Mouse (Mus musculus): ENCODE data around the gene Pde2a. TPM values are rescaled to one million over a fixed set of nuclear protein-coding genes. Genes with fewer than 3 reads are reported as not detected.
A peak's percentile ranks its signal among the peaks of the same experiment; 100 is the strongest.

Gene Pde2a
- polyA plus RNA-seq, 1 experiment from 2014 or later: 9.2 TPM

DNA sequence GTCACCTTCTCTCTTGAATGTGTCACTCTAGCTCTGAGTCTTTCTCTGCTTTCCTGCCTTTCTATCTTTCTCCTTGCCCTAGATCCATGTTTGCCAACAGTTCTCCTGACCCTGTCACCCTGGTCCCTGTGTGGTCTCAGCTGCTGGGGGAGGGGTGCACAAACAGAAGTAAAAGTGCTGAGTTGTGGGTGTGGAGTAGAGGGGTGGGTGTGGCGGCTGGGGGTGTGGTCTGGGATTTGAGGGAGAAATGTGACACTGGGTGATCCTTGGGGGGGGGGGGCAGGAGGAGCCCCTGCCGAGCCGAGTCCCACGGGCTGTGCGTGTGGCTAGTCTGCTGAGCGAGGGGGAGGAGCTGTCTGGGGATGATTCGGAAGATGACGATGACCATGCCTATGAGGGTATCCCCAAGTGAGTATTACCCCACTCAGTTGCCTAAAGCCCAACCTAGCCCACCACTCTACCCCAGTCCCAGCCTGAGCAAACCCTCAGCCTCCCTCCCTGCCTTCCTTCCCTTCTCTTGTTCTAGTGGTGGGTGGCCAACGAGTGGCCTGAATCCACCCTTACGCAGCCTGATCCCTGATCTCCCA is 35.5 kb upstream of the Pde2a start:
- H3K4me3 ChIP-seq: no peak overlapping the region
- H3K36me3 ChIP-seq: peaks cover 19% of the 10 kb centered on the region; the same call in 1 of the 2 replicates
- no peaks in the 10 kb centered on the region for H3K9me3 ChIP-seq (replicated peaks)
- no peak for DNase-seq (ENCODE audit: low spot score)
- H3K4me1 ChIP-seq: peaks cover 21% of the 10 kb centered on the region
- 45% methylated on average over 10 of the region's 10 CpGs for WGBS
- H3K27me3 ChIP-seq (ENCODE audit: low read depth, poor library complexity, severe bottlenecking): no peaks in the 10 kb centered on the region
- H3K27ac ChIP-seq: peak overlapping the region; percentile 66

DNA sequence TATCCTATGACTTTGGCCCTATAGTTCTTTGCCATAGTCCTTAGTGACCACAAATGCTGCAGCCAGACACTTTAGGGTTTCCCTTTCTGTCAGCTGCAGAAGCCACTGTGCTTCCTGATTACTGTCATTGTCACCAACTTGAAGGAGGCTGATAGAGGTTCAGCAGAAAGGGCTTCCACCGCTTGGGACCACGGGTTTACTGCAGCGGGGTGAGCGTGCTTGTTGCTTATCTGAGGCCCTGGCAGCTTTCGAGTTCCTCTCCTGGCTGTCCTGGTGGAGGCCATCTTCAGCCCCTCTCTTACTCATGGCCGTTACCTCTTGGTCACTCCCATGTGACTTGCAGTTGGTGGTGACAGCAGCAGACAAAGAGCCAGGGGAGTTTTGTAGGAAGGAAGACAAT is 32.2 kb upstream of the Pde2a start:
- Histone ChIP-seq H3K4me1 (peaks cover 49% of the 10 kb centered on the region), H3K36me3 (peaks cover 19% of the 10 kb centered on the region; the same call in 1 of the 2 replicates), H3K9me3 (replicated peaks) (no peaks in the 10 kb centered on the region), H3K27me3 (ENCODE audit: low read depth, poor library complexity, severe bottlenecking) (no peaks in the 10 kb centered on the region), H3K4me3 (no peak overlapping the region), H3K27ac (no peak overlapping the region)
- WGBS: 93% methylated on average over 6 of the region's 6 CpGs
- DNase-seq (ENCODE audit: low spot score): no peak

DNA sequence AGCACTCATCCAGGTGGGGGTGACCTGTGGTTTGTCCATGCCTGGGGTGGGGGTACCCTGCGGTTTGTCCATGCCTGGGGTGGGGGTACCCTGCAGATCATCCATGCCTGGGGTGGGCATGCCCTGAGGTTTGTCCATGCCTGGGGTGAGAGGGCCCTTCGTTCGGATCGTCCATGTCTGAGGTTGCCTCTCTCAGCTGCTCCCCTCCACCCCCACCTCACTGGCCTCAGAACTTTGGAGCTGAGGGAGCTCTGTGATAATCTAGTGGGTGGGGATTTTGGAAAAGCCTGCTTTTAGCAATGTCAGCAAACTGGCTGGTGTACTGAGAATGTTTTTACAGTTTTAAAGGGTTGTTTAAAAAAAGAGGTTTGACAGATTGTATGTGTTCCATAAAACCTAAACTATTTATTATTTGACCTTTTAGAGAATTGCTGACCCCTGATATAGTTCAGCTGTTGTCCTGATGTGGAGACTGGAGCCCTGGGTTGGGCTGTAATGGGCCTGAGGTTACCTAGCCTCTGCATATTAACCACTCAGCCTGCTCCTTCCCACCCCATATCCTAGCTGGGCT is 29.5 kb upstream of the Pde2a start:
- DNase-seq (ENCODE audit: low spot score): no peak
- Histone ChIP-seq H3K4me3 (no peak overlapping the region), H3K4me1 (peaks cover 44% of the 10 kb centered on the region), H3K27ac (peak overlapping the region; percentile 85; the same call in 1 of the 2 replicates), H3K27me3 (ENCODE audit: low read depth, poor library complexity, severe bottlenecking) (no peaks in the 10 kb centered on the region), H3K36me3 (peaks cover 26% of the 10 kb centered on the region), H3K9me3 (replicated peaks) (no peaks in the 10 kb centered on the region)
- WGBS: 82% methylated on average over 4 of the region's 4 CpGs

DNA sequence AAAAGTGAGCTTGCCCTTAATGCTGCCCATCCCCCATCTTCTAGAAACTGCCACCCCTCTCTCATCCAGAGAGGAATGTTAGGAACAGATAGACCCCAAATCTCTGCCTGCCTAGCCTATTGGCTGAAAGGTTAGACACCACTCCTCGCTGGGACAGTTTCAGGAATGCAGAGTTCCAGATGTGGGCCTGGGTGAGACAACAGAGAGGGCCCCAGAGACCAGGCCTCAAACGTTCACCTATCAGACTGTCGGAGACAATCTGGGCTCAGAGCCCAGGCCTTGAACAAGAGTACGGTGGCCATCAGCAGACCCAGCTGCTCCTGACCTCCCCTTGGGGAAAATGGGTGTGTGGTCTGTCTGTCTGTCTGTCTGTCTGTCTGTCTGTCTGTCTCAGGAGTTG is 28.5 kb upstream of the Pde2a start:
- Histone ChIP-seq H3K4me1 (peaks cover 44% of the 10 kb centered on the region), H3K36me3 (peaks cover 32% of the 10 kb centered on the region)
- no peak for DNase-seq (ENCODE audit: low spot score)

DNA sequence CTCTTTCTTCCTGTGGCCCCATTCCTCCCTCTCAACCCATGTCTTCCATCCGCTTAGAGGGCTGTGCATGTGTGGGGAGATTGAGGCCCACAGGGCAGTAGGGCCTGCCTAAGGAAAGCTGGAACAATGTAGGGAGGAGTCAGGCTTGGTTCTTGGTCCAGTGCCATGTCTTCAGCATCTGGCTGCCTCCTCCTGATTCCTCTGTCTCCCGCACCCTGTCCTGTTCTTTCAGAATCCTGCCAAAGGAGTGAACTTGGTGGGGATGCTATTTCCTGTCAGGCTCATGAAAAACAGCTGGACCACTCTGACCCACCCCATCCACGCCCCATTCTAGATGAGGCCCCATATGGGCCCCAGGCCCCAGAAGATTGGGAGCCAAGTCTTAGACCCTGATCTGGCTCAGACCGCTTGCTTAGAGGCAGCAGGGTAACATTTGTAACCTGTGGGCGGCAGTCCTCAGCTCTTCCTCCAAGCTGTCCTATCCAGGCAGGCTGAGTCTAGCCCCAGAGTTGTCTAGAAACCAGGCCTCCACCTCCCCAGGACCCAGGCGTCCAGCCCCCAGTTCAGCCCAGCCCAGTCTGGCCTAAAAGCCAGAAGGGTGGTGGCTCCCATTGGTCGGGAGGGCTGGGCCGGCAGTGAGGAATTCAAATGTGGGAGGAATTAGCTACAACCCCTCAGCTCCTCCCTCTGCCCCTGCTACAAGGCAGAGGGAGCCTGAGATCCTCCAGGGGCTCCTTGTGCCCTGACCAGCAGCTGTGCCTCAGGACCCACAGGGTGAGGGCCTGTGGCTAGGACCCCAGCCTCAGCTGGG is 27.6 kb upstream of the Pde2a start:
- H3K36me3 ChIP-seq: peaks cover 37% of the 10 kb centered on the region
- H3K27me3 ChIP-seq (ENCODE audit: low read depth, poor library complexity, severe bottlenecking): no peaks in the 10 kb centered on the region
- H3K27ac ChIP-seq: peak overlapping the region; percentile 85
- 34% methylated on average over 8 of the region's 8 CpGs for WGBS
- H3K4me1 ChIP-seq: peaks cover 44% of the 10 kb centered on the region
- DNase-seq (ENCODE audit: low spot score): peak; percentile 62
- peak overlapping the region; percentile 18 for H3K4me3 ChIP-seq
- H3K9me3 ChIP-seq (replicated peaks): no peaks in the 10 kb centered on the region

More for the DNA sequence above, 28.5 kb upstream of the Pde2a start:
- Histone ChIP-seq H3K27ac (peak overlapping the region; percentile 85), H3K9me3 (replicated peaks) (no peaks in the 10 kb centered on the region), H3K4me3 (no peak overlapping the region), H3K27me3 (ENCODE audit: low read depth, poor library complexity, severe bottlenecking) (no peaks in the 10 kb centered on the region)
- 52% methylated on average over 4 of the region's 4 CpGs for WGBS

DNA sequence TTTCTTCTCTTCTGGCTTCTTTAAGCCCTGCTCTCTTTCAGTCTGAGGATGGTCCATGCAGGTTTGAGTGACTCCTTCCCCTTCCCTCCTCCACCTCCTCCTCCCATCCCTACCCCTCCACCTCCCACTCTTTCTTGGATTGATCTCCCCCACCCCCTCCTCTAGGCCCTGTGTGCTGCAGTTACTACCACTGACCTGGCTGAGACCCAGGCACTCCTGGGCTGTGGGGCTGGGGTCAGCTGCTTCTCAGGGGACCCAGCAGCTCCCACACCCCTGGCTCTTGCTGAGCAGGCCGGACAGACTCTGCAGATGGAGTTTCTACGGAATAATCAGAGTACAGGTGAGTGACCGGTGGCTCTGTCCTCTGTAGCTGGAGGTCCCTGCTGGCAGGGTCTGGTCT is 26.9 kb upstream of the Pde2a start:
- 57% methylated on average over 3 of the region's 3 CpGs for WGBS
- H3K4me1 ChIP-seq: peaks cover 44% of the 10 kb centered on the region
- H3K27me3 ChIP-seq (ENCODE audit: low read depth, poor library complexity, severe bottlenecking): no peaks in the 10 kb centered on the region
- H3K36me3 ChIP-seq: peaks cover 38% of the 10 kb centered on the region
- H3K4me3 ChIP-seq: peak overlapping the region; percentile 18
- no peaks in the 10 kb centered on the region for H3K9me3 ChIP-seq (replicated peaks)
- H3K27ac ChIP-seq: peak overlapping the region; percentile 85
- DNase-seq (ENCODE audit: low spot score): no peak

DNA sequence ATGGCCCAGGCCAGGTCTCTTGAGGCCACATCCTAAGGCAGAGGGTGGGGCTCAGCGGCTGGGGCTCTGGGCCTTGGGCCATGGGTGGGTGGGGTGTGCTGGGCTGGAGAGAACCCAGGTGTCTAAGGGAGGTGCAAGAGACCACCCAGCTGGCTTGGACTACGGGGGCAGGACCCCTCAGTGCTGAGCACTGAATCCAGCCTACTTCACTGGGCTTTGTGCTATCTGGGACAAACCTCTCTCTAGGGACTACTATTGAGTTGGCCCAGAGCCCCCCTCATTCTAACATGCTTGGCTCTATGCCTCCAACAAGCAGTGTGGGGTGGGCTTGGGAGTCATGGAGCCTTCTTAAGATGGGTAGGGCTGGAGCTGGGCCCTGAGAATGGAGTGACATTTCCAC is 26.0 kb upstream of the Pde2a start:
- H3K27ac ChIP-seq: peak overlapping the region; percentile 85; the same call in 1 of the 2 replicates
- no peak for DNase-seq (ENCODE audit: low spot score)
- 86% methylated on average over 2 of the region's 2 CpGs for WGBS
- H3K36me3 ChIP-seq: peaks cover 39% of the 10 kb centered on the region
- H3K27me3 ChIP-seq (ENCODE audit: low read depth, poor library complexity, severe bottlenecking): no peaks in the 10 kb centered on the region
- H3K4me3 ChIP-seq: peak overlapping the region; percentile 18; the same call in 1 of the 2 replicates
- H3K4me1 ChIP-seq: peaks cover 44% of the 10 kb centered on the region
- H3K9me3 ChIP-seq (replicated peaks): no peaks in the 10 kb centered on the region

DNA sequence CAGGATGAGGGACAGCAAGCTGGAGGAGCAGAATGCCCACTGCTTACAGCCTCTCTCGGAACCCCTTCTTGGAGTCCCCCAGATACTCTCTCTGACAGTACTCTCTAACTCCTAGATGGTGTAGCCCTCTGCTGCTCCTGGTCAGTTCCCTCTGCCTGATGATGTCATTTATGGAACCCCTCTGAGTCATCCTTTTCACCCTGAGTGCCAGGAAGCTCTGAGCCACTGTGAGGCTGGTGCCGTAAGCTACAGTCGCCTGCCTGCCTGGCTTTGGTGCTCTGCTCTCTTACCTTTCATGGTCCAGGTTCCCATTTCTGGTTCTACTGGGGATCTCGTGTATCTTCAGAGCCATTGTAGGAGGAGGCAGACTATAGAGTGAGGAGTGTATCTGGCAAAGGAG is 24.3 kb upstream of the Pde2a start:
- DNase-seq (ENCODE audit: low spot score): no peak
- Histone ChIP-seq H3K9me3 (replicated peaks) (no peaks in the 10 kb centered on the region), H3K36me3 (peaks cover 54% of the 10 kb centered on the region)

DNA sequence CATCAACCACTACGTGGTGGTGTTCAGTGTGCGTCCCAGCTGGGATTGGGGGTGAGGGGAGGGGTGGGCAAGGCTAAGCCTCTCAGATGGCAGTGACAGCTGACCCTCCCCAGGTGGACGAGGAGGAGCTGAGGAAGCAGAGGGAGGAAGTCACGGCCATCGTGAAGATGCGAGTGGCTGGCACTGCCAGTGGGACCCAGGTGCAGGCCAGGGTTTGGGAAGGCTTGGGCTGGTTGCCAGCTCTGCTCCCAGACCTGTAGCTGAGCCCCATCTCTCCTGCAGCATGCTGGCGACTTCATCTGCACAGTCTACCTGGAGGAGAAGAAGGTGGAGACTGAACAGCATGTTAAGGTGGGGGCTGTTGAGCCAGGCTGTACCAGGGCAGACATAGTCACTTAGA is 20.0 kb upstream of the Pde2a start:
- no peak for DNase-seq (ENCODE audit: low spot score)
- 91% methylated on average over 7 of the region's 7 CpGs for WGBS

More for the DNA sequence above, 24.3 kb upstream of the Pde2a start:
- H3K27ac ChIP-seq: no peak overlapping the region
- 91% methylated on average over 4 of the region's 4 CpGs for WGBS
- H3K4me3 ChIP-seq: no peak overlapping the region
- peaks cover 36% of the 10 kb centered on the region for H3K4me1 ChIP-seq
- H3K27me3 ChIP-seq (ENCODE audit: low read depth, poor library complexity, severe bottlenecking): no peaks in the 10 kb centered on the region

DNA sequence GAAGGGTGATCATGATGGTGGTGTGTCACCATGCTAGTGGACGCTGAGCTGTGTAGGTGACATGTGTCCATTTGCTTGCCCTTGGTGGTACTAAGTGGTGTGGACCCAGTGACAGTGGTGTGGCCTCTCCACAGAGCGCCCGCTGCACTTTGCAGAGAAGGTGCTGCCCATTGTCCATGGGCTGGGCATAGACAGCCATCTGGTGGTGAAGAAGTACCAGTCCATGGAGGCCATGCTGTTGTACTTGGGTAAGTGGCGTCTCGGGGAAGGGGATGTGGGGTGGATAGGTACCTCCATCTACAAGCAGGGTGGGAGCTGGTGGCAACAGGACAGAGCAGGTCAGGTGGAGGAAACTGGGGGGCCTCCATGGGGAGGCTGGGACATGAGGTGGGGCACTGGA is 17.7 kb upstream of the Pde2a start:
- Histone ChIP-seq H3K4me1 (no peaks in the 10 kb centered on the region), H3K4me3 (no peak overlapping the region), H3K27ac (no peak overlapping the region), H3K36me3 (peaks cover 57% of the 10 kb centered on the region), H3K9me3 (replicated peaks) (no peaks in the 10 kb centered on the region), H3K27me3 (ENCODE audit: low read depth, poor library complexity, severe bottlenecking) (no peaks in the 10 kb centered on the region)
- DNase-seq (ENCODE audit: low spot score): no peak
- WGBS: 89% methylated on average over 5 of the region's 5 CpGs

More for the DNA sequence above, 20.0 kb upstream of the Pde2a start:
- Histone ChIP-seq H3K4me1 (no peaks in the 10 kb centered on the region), H3K36me3 (peaks cover 68% of the 10 kb centered on the region), H3K27me3 (ENCODE audit: low read depth, poor library complexity, severe bottlenecking) (no peaks in the 10 kb centered on the region), H3K4me3 (no peak overlapping the region), H3K9me3 (replicated peaks) (no peaks in the 10 kb centered on the region), H3K27ac (no peak overlapping the region)

DNA sequence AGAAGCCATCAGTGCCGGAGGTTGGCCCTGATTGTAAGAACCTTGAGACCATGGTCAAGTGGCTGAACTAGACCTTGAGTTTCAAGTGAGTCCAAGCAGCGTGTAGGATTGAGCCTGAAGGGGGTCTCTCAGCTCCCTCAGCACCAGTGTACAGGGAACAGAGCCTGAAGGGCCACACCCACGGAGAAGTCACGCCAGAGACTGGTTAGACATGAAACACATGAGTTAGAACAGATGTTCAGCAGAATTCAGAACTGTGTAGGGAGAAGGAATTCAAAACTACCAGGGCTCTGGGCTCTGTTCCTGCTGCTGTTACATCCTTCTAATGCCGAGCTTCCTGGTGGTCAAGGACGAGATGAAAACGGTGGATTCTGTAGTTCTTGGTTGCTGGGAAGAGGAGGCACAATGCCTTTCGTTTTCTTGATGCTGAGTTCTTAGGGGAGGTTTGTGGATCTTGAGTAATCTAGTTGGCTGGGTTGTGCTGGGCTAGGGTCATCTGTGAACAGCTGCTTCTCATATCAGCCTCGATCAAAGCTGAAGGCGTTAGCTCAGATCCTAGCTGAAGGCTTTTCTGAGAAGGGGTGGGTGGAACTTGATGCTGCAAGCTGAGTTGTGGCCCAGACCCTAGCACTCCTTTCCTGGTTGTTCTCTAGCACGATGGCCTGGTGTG is 11.1 kb upstream of the Pde2a start, which contains the start of gene Gm45837:
TSS of gene Gm45837 (plus strand) at position 620 of the 670 bp plus-strand sequence.
- no peak for DNase-seq (ENCODE audit: low spot score)
- no peaks in the 10 kb centered on the region for H3K9me3 ChIP-seq (replicated peaks)
- peaks cover 9% of the 10 kb centered on the region; the same call in 1 of the 2 replicates for H3K36me3 ChIP-seq
- no peak within 1 kb of the TSS for H3K27ac ChIP-seq
- WGBS: 82% methylated on average over 11 of the region's 11 CpGs
- no peaks in the 10 kb centered on the region for H3K27me3 ChIP-seq (ENCODE audit: low read depth, poor library complexity, severe bottlenecking)
- no peak within 1 kb of the TSS for H3K4me3 ChIP-seq
- H3K4me1 ChIP-seq: peaks cover 13% of the 10 kb centered on the region

DNA sequence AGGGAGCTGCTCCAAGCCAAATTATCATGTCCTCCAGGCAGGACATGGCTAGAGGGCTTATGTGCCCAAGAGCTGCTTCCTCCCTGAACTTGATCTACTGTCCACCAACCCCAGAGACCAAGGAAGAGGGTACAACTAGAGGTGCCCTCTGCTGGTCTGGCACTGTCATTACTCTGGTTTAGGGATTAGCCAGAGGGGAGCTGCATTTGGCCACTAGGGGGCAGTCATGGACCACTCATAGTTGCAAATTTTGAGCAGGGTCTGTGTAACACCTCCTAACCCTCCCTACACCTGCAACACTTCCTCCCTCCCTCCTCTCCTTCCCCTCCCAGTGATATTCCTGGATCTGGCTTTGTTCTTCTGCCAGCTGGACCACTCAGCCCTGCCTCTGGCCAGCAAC is 8.7 kb upstream of the Pde2a start:
- DNase-seq (ENCODE audit: low spot score): peak; percentile 92
- H3K27ac ChIP-seq: no peak overlapping the region
- peaks cover 22% of the 10 kb centered on the region for H3K4me1 ChIP-seq
- no peak overlapping the region for H3K4me3 ChIP-seq
- H3K9me3 ChIP-seq (replicated peaks): no peaks in the 10 kb centered on the region
- H3K36me3 ChIP-seq: peaks cover 3% of the 10 kb centered on the region; the same call in 1 of the 2 replicates
- peaks cover 12% of the 10 kb centered on the region for H3K27me3 ChIP-seq (ENCODE audit: low read depth, poor library complexity, severe bottlenecking)
